Mouse (Mus musculus): ENCODE data around the gene Ccni. TPM values are rescaled to one million over a fixed set of nuclear protein-coding genes. Genes with fewer than 3 reads are reported as not detected.

Ccni gene
- total RNA-seq, 2 experiments from 2014 or later: 147 to 150 TPM

GRCm38 (mm10) chr5:93143360-93144091 lies 62.8 kb downstream of the Ccni start:
- ATAC-seq (replicated peaks; ENCODE audit: low FRiP score, poor library complexity, severe bottlenecking): no peak

GRCm38 (mm10) chr5:93140747-93141146 lies 65.5 kb downstream of the Ccni start:
- no peak for ATAC-seq (replicated peaks; ENCODE audit: low FRiP score, poor library complexity, severe bottlenecking)

GRCm38 (mm10) chr5:93139350-93139749 lies 66.9 kb downstream of the Ccni start:
- ATAC-seq (replicated peaks; ENCODE audit: low FRiP score, poor library complexity, severe bottlenecking): no peak

DNA sequence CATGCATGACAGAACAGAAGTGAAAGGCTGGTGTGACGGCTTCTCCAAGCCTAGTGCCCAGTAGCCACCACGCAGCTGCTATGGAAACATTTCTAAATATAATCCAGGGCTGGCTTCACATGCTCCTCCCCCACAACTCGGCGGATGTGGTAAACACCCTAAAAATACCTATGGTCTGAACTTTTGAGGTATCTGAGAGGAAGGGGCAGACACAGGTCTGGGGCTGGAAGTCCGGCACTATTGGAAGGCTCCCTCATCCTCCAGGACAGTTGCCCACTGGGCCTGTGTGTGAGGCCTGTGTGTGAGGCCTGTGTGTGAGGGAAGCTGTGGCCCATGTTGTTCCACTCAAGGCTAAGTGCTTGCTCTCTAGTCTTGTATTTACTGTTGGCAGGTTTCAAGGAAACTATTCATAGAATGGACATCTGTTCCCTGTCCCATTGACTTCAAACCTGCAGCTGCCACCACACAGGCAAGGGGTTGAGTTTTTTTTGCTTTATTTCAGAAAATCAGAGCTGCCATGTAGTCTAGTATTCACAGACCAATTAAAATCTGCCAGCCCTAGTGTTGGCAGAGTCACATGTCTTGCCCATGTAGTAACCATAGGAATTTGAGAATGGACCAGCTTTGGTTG lies 69.2 kb downstream of the Ccni start:
- ATAC-seq (replicated peaks; ENCODE audit: low FRiP score, poor library complexity, severe bottlenecking): no peak

- no peak for ATAC-seq (replicated peaks; ENCODE audit: low FRiP score, poor library complexity, severe bottlenecking)
These were observed 70.8 kb downstream of the Ccni start for GRCm38 (mm10) chr5:93135368-93136107.

- ATAC-seq (replicated peaks; ENCODE audit: low FRiP score, poor library complexity, severe bottlenecking): no peak
These were observed 72.7 kb downstream of the Ccni start for GRCm38 (mm10) chr5:93133445-93134244.

Other genes starting within 250 kb of the Ccni start
- gene Sowahb, start 161.5 kb downstream of the Ccni start, total RNA-seq (2015; ENCODE audit: low replicate concordance): not detected in 2 replicates
- gene Sowahb, start 161.5 kb downstream of the Ccni start, total RNA-seq (2017; ENCODE audit: low replicate concordance): not detected in 2 replicates
- 12.7 and 13.0 TPM in 2 replicates for gene Sept11, start 113.1 kb downstream of the Ccni start, total RNA-seq (2015; ENCODE audit: low replicate concordance)
- gene Sept11, start 113.1 kb downstream of the Ccni start, total RNA-seq (2017; ENCODE audit: low replicate concordance): 6.1 and 15.5 TPM in 2 replicates
- 1.0 TPM in 1 of 2 replicates, not detected in the other for gene 2010109A12Rik, start within 50 bp of the Ccni start, total RNA-seq (2015; ENCODE audit: low replicate concordance)
- 1.3 and 4.8 TPM in 2 replicates for gene 2010109A12Rik, start within 50 bp of the Ccni start, total RNA-seq (2017; ENCODE audit: low replicate concordance)
- 38.0 and 49.1 TPM in 2 replicates for gene Ccng2, start 60.8 kb upstream of the Ccni start, total RNA-seq (2015; ENCODE audit: low replicate concordance)
- gene Ccng2, start 60.8 kb upstream of the Ccni start, total RNA-seq (2017; ENCODE audit: low replicate concordance): 47.9 and 48.8 TPM in 2 replicates